Mouse (Mus musculus) liver, adult 2 months (tissue): ENCODE results near the gene Meis1. TPM values are rescaled to one million over a fixed set of nuclear protein-coding genes. Genes with fewer than 3 reads are reported as not detected.

Experiments
- DNase-seq: peaks from one replicate; pipeline ENCODE4 v3.0.0-alpha.2; 2011; ENCODE audit warnings: low read depth, low spot score; ENCODE audit errors: extremely low read depth
- H3K27ac ChIP-seq: fragments of 200-500 bp; replicated peaks from 2 replicates; pipeline ENCODE4 v1.5.1; 2012; ENCODE audit warnings: low read depth, mild to moderate bottlenecking, control low read depth, inconsistent platforms, low read length; ENCODE audit not compliant: insufficient read depth
- H3K27me3 ChIP-seq: fragments of 200-500 bp; 2 replicates; pipeline ENCODE4 v1.6.1; 2012; ENCODE audit warnings: mild to moderate bottlenecking, moderate library complexity, low read length, inconsistent platforms; ENCODE audit not compliant: control insufficient read depth, insufficient read depth
- H3K36me3 ChIP-seq: fragments of 200-500 bp; 2 replicates; pipeline ENCODE4 v1.6.1; 2012; ENCODE audit warnings: low read length, inconsistent platforms; ENCODE audit not compliant: control insufficient read depth, insufficient read depth
- H3K4me1 ChIP-seq: fragments of 200-500 bp; 2 replicates; pipeline ENCODE4 v1.6.1; 2011; ENCODE audit warnings: low read length; ENCODE audit not compliant: control insufficient read depth, insufficient read depth
- H3K4me3 ChIP-seq: fragments of 200-500 bp; 2 replicates; pipeline ENCODE4 v1.5.1; 2011; ENCODE audit warnings: low read depth, mild to moderate bottlenecking, control low read depth, low read length, moderate library complexity; ENCODE audit not compliant: insufficient read depth
- H3K79me2 ChIP-seq: fragments of 200-500 bp; 2 replicates; pipeline ENCODE4 v1.6.1; 2012; ENCODE audit warnings: inconsistent platforms, mild to moderate bottlenecking, low read length, moderate library complexity; ENCODE audit not compliant: control insufficient read depth, insufficient read depth
- H3K9ac ChIP-seq: fragments of 200-500 bp; 2 replicates; pipeline ENCODE4 v1.6.1; 2012; ENCODE audit warnings: low read depth, mild to moderate bottlenecking, control low read depth, inconsistent platforms, low read length
- CTCF ChIP-seq: fragments of 200-500 bp; IDR thresholded peaks from 2 replicates; pipeline ENCODE4 v1.5.1; 2011; ENCODE audit warnings: low read depth, low read length, control low read depth
- POLR2A ChIP-seq: fragments of 200-500 bp; IDR thresholded peaks from 2 replicates; pipeline ENCODE4 v1.6.1; 2011; ENCODE audit warnings: low read length, control low read depth; ENCODE audit not compliant: insufficient read depth; ENCODE audit errors: extremely low read depth
- WGBS: fragments of 180-500 bp; shearing (Covaris S2); methylation state at CpG from one replicate; pipeline ENCODE4 v1.1.7; 2018; 5-methylcytosine and 5-hydroxymethylcytosine counted together
- polyA plus RNA-seq: library from polyadenylated mRNA; depleted of rRNA; stranded (reverse); fragments of >200 nt; gene quantifications from 2 replicates; pipeline ENCODE4 v1.2.3, GENCODE M21; 2012
- total RNA-seq: library from RNA; depleted of rRNA; stranded (reverse); fragments of >200 nt; gene quantifications from 2 replicates; pipeline ENCODE4 v1.2.3, GENCODE M21; 2014

Gene Meis1
- total and polyA plus RNA-seq, 2 experiments, result 2.5 to 6.1 TPM

GRCm38 (mm10) chr11:19012463-19013115 lies 6.2 kb downstream of the Meis1 start:
- peaks cover 8% of the 10 kb centered on the region; the same call in 1 of the 2 replicates for H3K36me3 ChIP-seq
- 0 out of 2 replicates have a peak, but pooled peaks cover 5% of the 10 kb centered on the region for H3K4me1 ChIP-seq
- 85% methylated on average over 2 of the region's 2 CpGs for WGBS
- H3K9ac ChIP-seq, result no peak overlapping the region
- DNase-seq, result no peak
- no peak overlapping the region for H3K27ac ChIP-seq
- H3K27me3 ChIP-seq, result no peaks in the 10 kb centered on the region
- H3K79me2 ChIP-seq, result 0 out of 2 replicates have a peak, but pooled peaks cover 5% of the 10 kb centered on the region
- TF ChIP-seq CTCF, result no peak
- no peak for TF ChIP-seq POLR2A
- H3K4me3 ChIP-seq, result no peak overlapping the region

- Histone ChIP-seq H3K79me2 (0 out of 2 replicates have a peak, but pooled peaks cover 5% of the 10 kb centered on the region), H3K4me3 (no peak overlapping the region), H3K4me1 (0 out of 2 replicates have a peak, but pooled peaks cover 5% of the 10 kb centered on the region), H3K36me3 (peaks cover 8% of the 10 kb centered on the region; the same call in 1 of the 2 replicates), H3K9ac (no peak overlapping the region), H3K27me3 (no peaks in the 10 kb centered on the region), H3K27ac (no peak overlapping the region)
- TF ChIP-seq POLR2A (no peak), CTCF (no peak)
- DNase-seq, result no peak
- WGBS, result 77% methylated on average over 2 of the region's 2 CpGs
These were observed 6.8 kb downstream of the Meis1 start for GRCm38 (mm10) chr11:19012001-19012400.

- no peak for DNase-seq
- Histone ChIP-seq H3K27me3 (no peaks in the 10 kb centered on the region), H3K79me2 (0 out of 2 replicates have a peak, but pooled peaks cover 5% of the 10 kb centered on the region), H3K36me3 (peaks cover 8% of the 10 kb centered on the region; the same call in 1 of the 2 replicates), H3K4me1 (0 out of 2 replicates have a peak, but pooled peaks cover 5% of the 10 kb centered on the region), H3K4me3 (no peak overlapping the region), H3K9ac (no peak overlapping the region), H3K27ac (no peak overlapping the region)
- TF ChIP-seq POLR2A, result no peak
- TF ChIP-seq CTCF, result no peak
- WGBS, result 87% methylated on average over 9 of the region's 9 CpGs
These were observed 7.5 kb downstream of the Meis1 start for GRCm38 (mm10) chr11:19011108-19011805.

GRCm38 (mm10) chr11:19010396-19010811 lies 8.4 kb downstream of the Meis1 start:
- Histone ChIP-seq H3K79me2 (no peaks in the 10 kb centered on the region), H3K27ac (no peak overlapping the region), H3K4me1 (no peaks in the 10 kb centered on the region), H3K4me3 (no peak overlapping the region), H3K27me3 (no peaks in the 10 kb centered on the region), H3K9ac (no peak overlapping the region), H3K36me3 (peaks cover 8% of the 10 kb centered on the region; the same call in 1 of the 2 replicates)
- DNase-seq, result no peak
- no peak for TF ChIP-seq POLR2A
- TF ChIP-seq CTCF, result no peak
- WGBS, result 82% methylated on average over 14 of the region's 14 CpGs

- Histone ChIP-seq H3K4me1 (no peaks in the 10 kb centered on the region), H3K9ac (no peak overlapping the region), H3K27me3 (no peaks in the 10 kb centered on the region), H3K36me3 (peaks cover 8% of the 10 kb centered on the region; the same call in 1 of the 2 replicates), H3K4me3 (no peak overlapping the region), H3K27ac (no peak overlapping the region), H3K79me2 (no peaks in the 10 kb centered on the region)
- TF ChIP-seq CTCF, result no peak
- no peak for TF ChIP-seq POLR2A
- no peak for DNase-seq
- 91% methylated on average over 17 of the region's 17 CpGs for WGBS
These were observed 9.0 kb downstream of the Meis1 start for GRCm38 (mm10) chr11:19009536-19010395.
